Mouse (Mus musculus) C2C12 (cell line): ENCODE measurements around the gene Btbd3.

Experiments used
- CEBPB ChIP-seq: IDR thresholded peaks from one replicate; pipeline ENCODE4 v1.6.1; 2011; ENCODE audit warnings: low read depth, mild to moderate bottlenecking, control low read depth, moderate library complexity
- CTCF ChIP-seq: IDR thresholded peaks from one replicate; pipeline ENCODE4 v1.5.1; 2011; ENCODE audit not compliant: control insufficient read depth, insufficient read depth, insufficient read length
- MAX ChIP-seq: IDR thresholded peaks from one replicate; pipeline ENCODE4 v1.6.1; 2011; ENCODE audit warnings: mild to moderate bottlenecking, control low read depth
- MYOD1 ChIP-seq: IDR thresholded peaks from one replicate; pipeline ENCODE4 v1.6.1; 2011; ENCODE audit warnings: low read depth; ENCODE audit not compliant: control insufficient read depth, insufficient read length
- MYOG ChIP-seq: IDR thresholded peaks from one replicate; pipeline ENCODE4 v1.6.1; 2011; ENCODE audit not compliant: control insufficient read depth, insufficient read length; ENCODE audit errors: extremely low read depth
- USF1 ChIP-seq: IDR thresholded peaks from one replicate; pipeline ENCODE4 v1.6.1; 2011; ENCODE audit warnings: low read depth, mild to moderate bottlenecking, control low read depth, moderate library complexity

DNA sequence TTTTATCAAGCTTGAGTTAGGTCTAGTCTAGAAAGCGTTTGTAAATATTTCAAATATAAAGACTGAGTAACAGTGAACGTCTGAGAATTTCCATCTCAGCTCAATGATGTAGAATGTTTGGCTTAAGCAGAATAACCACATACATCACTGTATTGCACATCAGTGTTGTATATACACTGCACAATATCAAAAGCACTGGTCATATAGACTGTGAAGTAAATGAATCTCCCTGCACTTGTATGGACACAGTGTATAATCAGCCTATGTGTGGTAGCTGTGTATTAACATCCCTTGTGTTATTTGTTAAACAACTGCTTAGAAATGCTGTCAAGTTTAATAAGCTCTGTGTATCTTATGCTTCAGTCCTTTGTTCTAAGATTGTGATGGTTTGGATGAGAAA is 49.9 kb downstream of the Btbd3 start:
- TF ChIP-seq CTCF (no peak), USF1 (no peak), MYOD1 (no peak), MYOG (no peak), MAX (no peak), CEBPB (no peak)
